Mouse (Mus musculus): Measurements from ENCODE around the gene Shisa7.

DNA sequence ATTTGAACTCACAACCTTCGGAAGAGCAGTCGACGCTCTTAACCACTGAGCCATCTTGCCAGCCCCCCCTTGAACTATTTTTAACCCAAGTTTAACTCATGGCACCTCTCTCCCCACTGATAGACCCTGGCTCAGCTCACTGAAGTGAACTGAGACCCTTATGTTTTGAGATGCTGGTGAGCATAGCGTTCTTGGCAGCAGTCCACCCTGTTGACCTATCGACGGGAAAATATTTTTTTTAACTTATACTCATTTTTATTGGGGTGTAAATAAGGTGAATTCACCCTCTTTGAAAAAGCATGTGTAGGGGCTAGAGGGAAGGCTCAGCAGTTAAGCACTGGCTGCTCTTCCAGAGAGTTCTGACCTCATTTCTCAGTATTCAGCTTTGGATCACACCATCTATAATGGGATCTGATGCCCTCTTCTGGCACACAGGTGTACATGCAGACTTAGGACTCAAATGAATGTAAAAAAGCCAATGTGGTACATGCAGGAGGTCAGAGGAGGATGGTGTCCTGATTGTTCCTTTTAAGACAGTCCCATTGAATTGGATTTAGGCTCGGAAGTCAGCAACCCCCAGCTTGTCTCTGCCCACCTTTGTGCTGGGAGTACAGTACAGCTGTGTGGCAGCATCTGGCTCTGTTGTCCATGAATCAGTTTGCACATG is 48.6 kb downstream of the Shisa7 start:
- TF ChIP-seq EP300 (IDR thresholded peaks at IDR 0.05; ENCODE audit: low read depth in 1 of 2, low read length in 2 of 2), result no peak
- no peak; the same call in 1 of the 2 replicates for TF ChIP-seq ZMIZ1 (IDR thresholded peaks at IDR 0.05; ENCODE audit: low read depth, low read length)
- TF ChIP-seq TCF12 (IDR thresholded peaks at IDR 0.05; ENCODE audit: low read depth, low read length), result no peak
- TF ChIP-seq MAFK (IDR thresholded peaks at IDR 0.05; ENCODE audit: borderline replicate concordance, low read depth, low read length), result no peak
- no peak for TF ChIP-seq MEF2A (IDR thresholded peaks at IDR 0.05; ENCODE audit: extremely low read depth, insufficient replicate concordance, low read depth, low read length, poor library complexity, severe bottlenecking)
- TF ChIP-seq POLR2A (IDR thresholded peaks at IDR 0.05; ENCODE audit: control insufficient read depth in 1 of 2, insufficient read depth in 1 of 2, low read depth in 1 of 2, low read length in 2 of 2, poor library complexity in 1 of 2), result peak in 1 of 2 experiments; percentile 63; a peak in 2 of 4 replicates
- TF ChIP-seq USF2 (IDR thresholded peaks at IDR 0.05; ENCODE audit: borderline replicate concordance in 1 of 2, insufficient read depth in 1 of 2, low read depth in 1 of 2, low read length in 2 of 2), result no peak
- no peak for TF ChIP-seq ZKSCAN1 (IDR thresholded peaks at IDR 0.05; ENCODE audit: low read depth, low read length)
- peak in 2 of 3 experiments; percentile 54 to 56; a peak in 4 of 6 replicates for TF ChIP-seq CTCF (IDR thresholded peaks at IDR 0.05 in 2 of 3, conservative IDR thresholded peaks at IDR 0.05 in 1 of 3; ENCODE audit: control insufficient read depth in 1 of 3, insufficient read depth in 1 of 3, low read depth in 2 of 3, low read length in 3 of 3, poor library complexity in 1 of 3, severe bottlenecking in 1 of 3)
- TF ChIP-seq GATA1 (IDR thresholded peaks at IDR 0.05; ENCODE audit: low read depth, low read length), result no peak
